Mouse (Mus musculus) limb, embryonic 12.5 days (tissue): ENCODE results near the gene Shroom1. TPM values are rescaled to one million over a fixed set of nuclear protein-coding genes. Genes with fewer than 3 reads are reported as not detected.

Source experiments
- ATAC-seq: fragments of 200-750 bp; cut with Nextera tagmentation; 2 replicates; pipeline ENCODE4 v1.8.0; 2017; ENCODE audit warnings: low read depth, moderate TSS enrichment; ENCODE audit not compliant: insufficient number of reproducible peaks, insufficient read depth, low FRiP score, low TSS enrichment
- H3K27ac ChIP-seq: fragments of 300-500 bp; sonication (generic); 2 replicates; pipeline ENCODE4 v1.5.1; 2016; ENCODE audit warnings: mild to moderate bottlenecking, moderate library complexity
- H3K27me3 ChIP-seq: fragments of 300-500 bp; sonication (generic); 2 replicates; pipeline ENCODE4 v1.6.1; 2016; ENCODE audit warnings: mild to moderate bottlenecking, moderate library complexity
- H3K36me3 ChIP-seq: fragments of 300-500 bp; sonication (generic); 2 replicates; pipeline ENCODE4 v1.6.1; 2016; ENCODE audit warnings: mild to moderate bottlenecking, moderate library complexity
- H3K4me1 ChIP-seq: fragments of 300-500 bp; sonication (generic); replicated peaks from 2 replicates; pipeline ENCODE4 v1.6.1; 2016
- H3K4me2 ChIP-seq: fragments of 300-500 bp; sonication (generic); 2 replicates; pipeline ENCODE4 v1.6.1; 2016; ENCODE audit warnings: mild to moderate bottlenecking, moderate library complexity
- H3K4me3 ChIP-seq: fragments of 300-500 bp; sonication (generic); replicated peaks from 2 replicates; pipeline ENCODE4 v1.5.1; 2016; ENCODE audit warnings: mild to moderate bottlenecking
- H3K9ac ChIP-seq: fragments of 300-500 bp; sonication (generic); replicated peaks from 2 replicates; pipeline ENCODE4 v1.6.1; 2016; ENCODE audit warnings: mild to moderate bottlenecking, moderate library complexity
- H3K9me3 ChIP-seq: fragments of 300-500 bp; sonication (generic); 2 replicates; pipeline ENCODE4 v1.6.1; 2016; ENCODE audit warnings: mild to moderate bottlenecking, moderate library complexity
- WGBS: fragments of 180-500 bp; shearing (Covaris S2); methylation state at CpG from one replicate; pipeline ENCODE4 v1.1.7; 2016; 5-methylcytosine and 5-hydroxymethylcytosine counted together
- polyA plus RNA-seq: library from polyadenylated mRNA; unstranded; fragments of >200 nt; fragmentation: Nextera tagmentation; extraction: Ambion mirVana; gene quantifications from 2 replicates; pipeline ENCODE4 v1.2.1, GENCODE M21; 2016

Shroom1 gene
- polyA plus RNA-seq, 1 experiment from 2014 or later = 6.8 TPM

- H3K27ac ChIP-seq = no peak overlapping the region
- H3K4me1 ChIP-seq = peaks cover 12% of the 10 kb centered on the region
- H3K4me2 ChIP-seq = peak overlapping the region; percentile 84; the same call in 1 of the 2 replicates
- no peak for ATAC-seq
- H3K9me3 ChIP-seq = no peaks in the 10 kb centered on the region
- H3K4me3 ChIP-seq = no peak overlapping the region
- H3K27me3 ChIP-seq = no peaks in the 10 kb centered on the region
- no peak overlapping the region for H3K9ac ChIP-seq
- peaks cover 17% of the 10 kb centered on the region for H3K36me3 ChIP-seq
Observed at GRCm38 (mm10) chr11:53429182-53429581, 27.8 kb upstream of the Shroom1 start.

- Histone ChIP-seq H3K4me1 (peaks cover 12% of the 10 kb centered on the region), H3K9ac (peak overlapping the region; percentile 82), H3K27me3 (no peaks in the 10 kb centered on the region), H3K36me3 (peaks cover 17% of the 10 kb centered on the region), H3K27ac (peak overlapping the region; percentile 56; the same call in 1 of the 2 replicates), H3K4me2 (peak overlapping the region; percentile 84), H3K9me3 (no peaks in the 10 kb centered on the region), H3K4me3 (peak overlapping the region; percentile 91)
- ATAC-seq = 0 out of 2 replicates have a peak, but pooled peaks have one; percentile 11
- under 1% methylated on average over 34 of the region's 34 CpGs for WGBS
Observed at GRCm38 (mm10) chr11:53430300-53430669, 26.7 kb upstream of the Shroom1 start.

GRCm38 (mm10) chr11:53430670-53431346, 26.2 kb upstream of the Shroom1 start, which contains the start of the genes Uqcrq and Gdf9:
Gene Uqcrq (minus strand): TSS chr11:53430831.
Gene Gdf9 (plus strand): TSS chr11:53431023.
- H3K9me3 ChIP-seq = no peaks in the 10 kb centered on the region
- H3K27ac ChIP-seq = peak within 1 kb of the TSS; percentile 78
- peaks cover 17% of the 10 kb centered on the region for H3K36me3 ChIP-seq
- H3K27me3 ChIP-seq = no peaks in the 10 kb centered on the region
- ATAC-seq = peak; percentile 97
- under 1% methylated on average over 44 of the region's 44 CpGs for WGBS
- peak within 1 kb of the TSS; percentile 82 for H3K9ac ChIP-seq
- H3K4me1 ChIP-seq = peaks cover 12% of the 10 kb centered on the region
- H3K4me3 ChIP-seq = peak within 1 kb of the TSS; percentile 91
- H3K4me2 ChIP-seq = peak within 1 kb of the TSS; percentile 84

- Histone ChIP-seq H3K27me3 (no peaks in the 10 kb centered on the region), H3K36me3 (peaks cover 17% of the 10 kb centered on the region), H3K9me3 (no peaks in the 10 kb centered on the region), H3K27ac (peak overlapping the region; percentile 78), H3K9ac (0 out of 2 replicates have a peak overlapping the region, but pooled peaks have one; percentile 37), H3K4me2 (peak overlapping the region; percentile 84), H3K4me3 (peak overlapping the region; percentile 91), H3K4me1 (peaks cover 12% of the 10 kb centered on the region)
- 17% methylated on average over 9 of the region's 9 CpGs for WGBS
- ATAC-seq = no peak; the same call in 1 of the 2 replicates
Observed at GRCm38 (mm10) chr11:53431347-53432056, 25.5 kb upstream of the Shroom1 start.

- H3K4me1 ChIP-seq = peaks cover 12% of the 10 kb centered on the region
- H3K4me2 ChIP-seq = no peak overlapping the region
- H3K4me3 ChIP-seq = no peak overlapping the region
- H3K36me3 ChIP-seq = peaks cover 10% of the 10 kb centered on the region
- ATAC-seq = no peak
- WGBS = 66% methylated on average over 6 of the region's 6 CpGs
- no peak overlapping the region for H3K27ac ChIP-seq
- no peak overlapping the region for H3K9ac ChIP-seq
- H3K27me3 ChIP-seq = no peaks in the 10 kb centered on the region
- no peaks in the 10 kb centered on the region for H3K9me3 ChIP-seq
Observed at GRCm38 (mm10) chr11:53433057-53433456, 23.9 kb upstream of the Shroom1 start.

GRCm38 (mm10) chr11:53435504-53435903, 21.5 kb upstream of the Shroom1 start:
- Histone ChIP-seq H3K36me3 (no peaks in the 10 kb centered on the region), H3K27me3 (no peaks in the 10 kb centered on the region), H3K27ac (no peak overlapping the region), H3K9ac (no peak overlapping the region), H3K4me1 (peaks cover 4% of the 10 kb centered on the region; the same call in 1 of the 2 replicates), H3K9me3 (no peaks in the 10 kb centered on the region), H3K4me2 (no peak overlapping the region), H3K4me3 (no peak overlapping the region)
- no peak for ATAC-seq
- 87% methylated on average over 8 of the region's 8 CpGs for WGBS

GRCm38 (mm10) chr11:53436338-53436737, 20.7 kb upstream of the Shroom1 start:
- H3K9ac ChIP-seq = no peak overlapping the region
- H3K4me1 ChIP-seq = peaks cover 3% of the 10 kb centered on the region; the same call in 1 of the 2 replicates
- H3K36me3 ChIP-seq = no peaks in the 10 kb centered on the region
- no peak overlapping the region for H3K27ac ChIP-seq
- H3K4me2 ChIP-seq = no peak overlapping the region
- 91% methylated on average over 6 of the region's 6 CpGs for WGBS
- H3K4me3 ChIP-seq = no peak overlapping the region
- no peaks in the 10 kb centered on the region for H3K9me3 ChIP-seq
- H3K27me3 ChIP-seq = no peaks in the 10 kb centered on the region
- no peak for ATAC-seq

- Histone ChIP-seq H3K4me2 (no peak overlapping the region), H3K27me3 (no peaks in the 10 kb centered on the region), H3K4me3 (no peak overlapping the region), H3K9me3 (no peaks in the 10 kb centered on the region), H3K4me1 (no peaks in the 10 kb centered on the region), H3K27ac (no peak overlapping the region), H3K9ac (no peak overlapping the region), H3K36me3 (no peaks in the 10 kb centered on the region)
- 53% methylated on average over 12 of the region's 12 CpGs for WGBS
- ATAC-seq = no peak
Observed at GRCm38 (mm10) chr11:53441921-53442320, 15.1 kb upstream of the Shroom1 start.

- Histone ChIP-seq H3K27me3 (no peaks in the 10 kb centered on the region), H3K9me3 (no peaks in the 10 kb centered on the region), H3K27ac (no peak overlapping the region), H3K4me2 (no peak overlapping the region), H3K4me1 (no peaks in the 10 kb centered on the region), H3K9ac (no peak overlapping the region), H3K4me3 (no peak overlapping the region), H3K36me3 (no peaks in the 10 kb centered on the region)
- no peak for ATAC-seq
- WGBS = 34% methylated on average over 6 of the region's 6 CpGs
Observed at GRCm38 (mm10) chr11:53443861-53444260, 13.1 kb upstream of the Shroom1 start.

- Histone ChIP-seq H3K27ac (no peak overlapping the region), H3K9me3 (no peaks in the 10 kb centered on the region), H3K4me2 (no peak overlapping the region), H3K4me1 (peaks cover 6% of the 10 kb centered on the region; the same call in 1 of the 2 replicates), H3K9ac (0 out of 2 replicates have a peak overlapping the region, but pooled peaks have one; percentile 2), H3K4me3 (no peak overlapping the region), H3K27me3 (no peaks in the 10 kb centered on the region; the same call in 1 of the 2 replicates), H3K36me3 (no peaks in the 10 kb centered on the region)
- WGBS = 72% methylated on average over 13 of the region's 13 CpGs
- no peak for ATAC-seq
Observed at GRCm38 (mm10) chr11:53445562-53445961, 11.4 kb upstream of the Shroom1 start.

GRCm38 (mm10) chr11:53446183-53446582, 10.8 kb upstream of the Shroom1 start:
- ATAC-seq = no peak
- H3K9me3 ChIP-seq = no peaks in the 10 kb centered on the region
- WGBS = 85% methylated on average over 13 of the region's 13 CpGs
- H3K4me1 ChIP-seq = peaks cover 7% of the 10 kb centered on the region; the same call in 1 of the 2 replicates
- H3K4me2 ChIP-seq = no peak overlapping the region
- H3K27me3 ChIP-seq = no peaks in the 10 kb centered on the region; the same call in 1 of the 2 replicates
- no peak overlapping the region for H3K9ac ChIP-seq
- H3K27ac ChIP-seq = no peak overlapping the region
- no peaks in the 10 kb centered on the region for H3K36me3 ChIP-seq
- H3K4me3 ChIP-seq = no peak overlapping the region
